Mouse (Mus musculus): ENCODE data around the gene Pdgfb. TPM values are rescaled to one million over a fixed set of nuclear protein-coding genes. Genes with fewer than 3 reads are reported as not detected.

Gene Pdgfb
- polyA plus RNA-seq, 1 experiment from 2014 or later, result 3.3 TPM

DNA sequence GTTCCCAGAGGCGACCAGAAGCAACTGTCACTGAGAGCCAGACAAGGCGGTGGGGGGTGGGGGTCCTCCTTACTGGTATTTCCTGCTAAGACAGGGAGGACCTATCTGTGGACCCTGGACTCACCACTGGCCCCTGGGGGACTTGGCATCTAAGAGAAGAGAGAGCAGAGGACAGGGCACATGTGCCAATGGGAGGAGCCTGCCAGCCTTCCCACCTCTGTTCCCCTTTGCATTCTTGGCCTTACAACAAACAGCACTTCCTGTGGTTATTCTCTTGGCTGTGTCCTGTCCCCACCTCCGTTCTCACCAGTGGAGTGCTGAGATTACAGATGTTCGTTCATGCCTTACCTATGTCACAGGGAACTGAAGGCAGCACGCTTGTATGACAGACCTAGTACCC is 14.1 kb upstream of the Pdgfb start:
- no peak for ATAC-seq (ENCODE audit: low FRiP score, low read depth)
- H3K27me3 ChIP-seq (replicated peaks), result no peaks in the 10 kb centered on the region
- no peak overlapping the region for H3K27ac ChIP-seq
- H3K4me3 ChIP-seq, result no peak overlapping the region
- 75% methylated on average over 5 of the region's 5 CpGs for WGBS
- no peaks in the 10 kb centered on the region for H3K9me3 ChIP-seq
- no peak overlapping the region for H3K9ac ChIP-seq
- no peak overlapping the region for H3K4me2 ChIP-seq (replicated peaks)
- H3K4me1 ChIP-seq, result peaks cover 6% of the 10 kb centered on the region
- no peaks in the 10 kb centered on the region for H3K36me3 ChIP-seq

DNA sequence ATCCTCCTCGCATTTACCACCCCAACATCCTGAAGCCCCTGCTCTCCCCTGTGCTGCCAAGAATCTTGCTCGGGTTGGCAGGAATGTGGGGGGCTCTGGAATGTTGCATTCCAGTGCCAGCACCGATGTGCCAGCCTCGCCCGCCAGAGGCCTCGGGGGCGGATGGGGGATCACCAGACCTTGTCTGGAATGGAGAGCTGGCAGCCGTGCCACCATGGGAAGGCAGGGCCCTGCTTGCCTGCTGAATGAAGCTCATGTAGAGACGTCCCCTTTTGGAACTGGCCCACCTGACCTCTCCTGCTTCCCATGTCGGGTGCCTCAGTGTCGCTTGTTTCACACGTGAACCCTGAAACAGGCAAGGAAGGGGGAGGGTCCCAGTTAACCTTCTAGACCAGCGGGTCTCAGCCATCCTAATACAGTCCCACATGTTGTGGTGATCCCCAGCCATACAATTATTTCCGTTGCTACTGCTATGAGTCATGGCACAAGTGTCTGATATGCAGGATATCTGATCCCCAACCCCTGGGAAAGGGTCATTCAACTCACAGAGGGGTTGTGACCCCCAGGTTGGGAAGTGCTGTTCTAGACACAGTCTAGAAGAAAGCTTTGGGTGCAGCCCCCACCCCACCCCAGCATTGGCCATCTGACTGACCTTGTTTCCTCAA is 12.0 kb upstream of the Pdgfb start:
- H3K27me3 ChIP-seq (replicated peaks), result no peaks in the 10 kb centered on the region
- peaks cover 6% of the 10 kb centered on the region for H3K4me1 ChIP-seq
- no peak overlapping the region for H3K9ac ChIP-seq
- no peak overlapping the region for H3K4me2 ChIP-seq (replicated peaks)
- ATAC-seq (ENCODE audit: low FRiP score, low read depth), result no peak
- no peak overlapping the region for H3K4me3 ChIP-seq
- no peaks in the 10 kb centered on the region for H3K36me3 ChIP-seq
- H3K27ac ChIP-seq, result no peak overlapping the region
- 85% methylated on average over 14 of the region's 14 CpGs for WGBS
- H3K9me3 ChIP-seq, result no peaks in the 10 kb centered on the region

DNA sequence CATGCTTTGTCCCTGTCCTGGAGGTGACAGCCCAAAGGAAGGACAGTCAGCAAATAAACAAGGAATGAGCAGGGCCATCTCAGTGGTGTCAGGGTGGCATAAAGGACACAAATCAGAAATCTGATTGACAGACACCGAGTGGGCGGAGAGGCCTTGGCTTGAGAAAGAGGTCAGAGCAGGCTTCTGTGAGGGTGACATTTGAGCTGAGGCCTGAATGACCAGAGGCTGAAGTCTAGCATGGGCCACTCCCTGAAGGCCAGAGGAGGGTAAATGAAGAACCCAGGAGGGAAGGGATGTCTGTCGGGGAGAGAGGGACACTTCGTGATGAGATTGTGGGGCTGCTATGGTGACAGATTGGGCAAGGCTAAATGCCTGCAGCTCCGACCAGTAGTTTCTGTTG is 11.3 kb upstream of the Pdgfb start:
- 76% methylated on average over 5 of the region's 5 CpGs for WGBS

DNA sequence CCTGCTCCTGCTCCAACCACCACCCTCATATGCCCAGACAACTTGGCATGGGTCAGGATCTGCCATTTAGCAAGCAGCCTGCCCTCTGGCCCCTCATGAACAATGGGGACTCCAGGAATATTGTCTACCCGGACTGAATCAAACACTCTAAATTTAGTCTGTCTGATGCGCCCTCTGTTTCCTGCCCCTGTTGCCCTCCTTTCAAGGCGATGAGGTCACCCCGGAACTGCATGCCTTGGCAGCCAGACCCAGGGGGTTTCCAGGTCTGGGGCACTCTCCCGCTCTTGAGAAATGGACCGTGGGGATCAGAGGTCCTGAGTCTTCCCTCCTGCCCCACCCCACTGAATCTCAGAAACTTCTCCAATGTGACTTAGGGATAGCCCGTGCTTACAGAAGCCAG is 10.8 kb upstream of the Pdgfb start:
- WGBS, result 64% methylated on average over 7 of the region's 7 CpGs
- no peak for ATAC-seq (ENCODE audit: low FRiP score, low read depth)
- Histone ChIP-seq H3K27me3 (replicated peaks) (no peaks in the 10 kb centered on the region), H3K4me1 (peaks cover 6% of the 10 kb centered on the region), H3K4me3 (no peak overlapping the region), H3K9ac (no peak overlapping the region), H3K27ac (no peak overlapping the region), H3K9me3 (no peaks in the 10 kb centered on the region), H3K4me2 (replicated peaks) (no peak overlapping the region), H3K36me3 (no peaks in the 10 kb centered on the region)

More for the DNA sequence above, 11.3 kb upstream of the Pdgfb start:
- Histone ChIP-seq H3K9me3 (no peaks in the 10 kb centered on the region), H3K4me2 (replicated peaks) (no peak overlapping the region), H3K9ac (no peak overlapping the region), H3K27me3 (replicated peaks) (no peaks in the 10 kb centered on the region), H3K27ac (no peak overlapping the region), H3K4me3 (no peak overlapping the region), H3K4me1 (peaks cover 6% of the 10 kb centered on the region), H3K36me3 (no peaks in the 10 kb centered on the region)
- ATAC-seq (ENCODE audit: low FRiP score, low read depth), result no peak

DNA sequence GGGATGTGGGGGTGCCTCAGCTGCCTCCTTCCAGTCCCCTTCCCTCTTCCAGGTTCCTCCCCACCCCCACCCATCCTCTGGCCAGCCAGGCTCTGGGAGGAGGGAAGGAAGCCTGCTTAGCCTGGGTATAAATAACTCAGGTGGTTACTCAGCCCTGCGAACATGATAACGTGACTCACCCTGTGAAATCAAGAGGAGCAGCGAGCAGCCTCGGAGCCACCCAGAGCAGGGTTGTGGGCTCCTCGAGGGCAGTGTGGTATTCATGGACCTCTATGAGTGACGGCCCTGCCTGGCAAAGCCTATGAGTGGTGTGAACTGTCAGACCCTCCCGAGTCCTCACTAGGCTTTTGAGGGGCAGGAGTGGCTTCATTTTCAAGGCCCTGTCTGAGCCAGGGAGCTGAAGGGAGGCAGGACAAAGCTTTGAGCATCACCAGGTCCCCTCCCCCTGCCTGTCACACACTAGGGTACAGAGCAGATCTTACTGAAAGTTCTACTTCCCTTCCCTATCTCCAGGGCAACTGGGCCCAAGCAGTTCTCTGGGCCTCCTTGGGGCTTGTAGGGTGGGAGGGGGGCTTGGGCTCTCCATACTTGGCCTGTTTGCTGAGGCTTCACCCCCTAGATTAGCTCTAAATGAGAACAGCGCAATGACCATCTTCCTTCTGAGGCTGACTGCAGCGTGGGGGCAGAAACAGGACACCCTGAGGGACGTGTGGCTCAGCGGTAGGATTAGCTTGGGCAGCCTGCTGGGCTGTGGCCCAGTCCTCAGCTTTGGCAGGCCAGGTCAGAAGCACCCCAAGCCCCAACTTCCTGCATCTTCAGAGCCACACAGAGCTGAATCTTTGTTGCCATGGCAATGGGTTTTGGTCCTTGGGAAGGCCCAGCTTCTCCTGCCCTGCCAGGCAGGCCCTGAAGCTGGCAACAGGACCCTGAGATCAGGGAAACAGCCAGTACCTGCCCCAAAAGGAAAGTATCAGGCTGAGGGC is 9.8 kb upstream of the Pdgfb start:
- H3K9me3 ChIP-seq, result no peaks in the 10 kb centered on the region
- peaks cover 6% of the 10 kb centered on the region for H3K4me1 ChIP-seq
- H3K27me3 ChIP-seq (replicated peaks), result no peaks in the 10 kb centered on the region
- no peak for ATAC-seq (ENCODE audit: low FRiP score, low read depth)
- H3K27ac ChIP-seq, result no peak overlapping the region
- H3K4me3 ChIP-seq, result no peak overlapping the region
- H3K9ac ChIP-seq, result 0 out of 2 replicates have a peak overlapping the region, but pooled peaks have one; percentile 5
- no peaks in the 10 kb centered on the region for H3K36me3 ChIP-seq
- H3K4me2 ChIP-seq (replicated peaks), result no peak overlapping the region
- WGBS, result 52% methylated on average over 11 of the region's 11 CpGs

DNA sequence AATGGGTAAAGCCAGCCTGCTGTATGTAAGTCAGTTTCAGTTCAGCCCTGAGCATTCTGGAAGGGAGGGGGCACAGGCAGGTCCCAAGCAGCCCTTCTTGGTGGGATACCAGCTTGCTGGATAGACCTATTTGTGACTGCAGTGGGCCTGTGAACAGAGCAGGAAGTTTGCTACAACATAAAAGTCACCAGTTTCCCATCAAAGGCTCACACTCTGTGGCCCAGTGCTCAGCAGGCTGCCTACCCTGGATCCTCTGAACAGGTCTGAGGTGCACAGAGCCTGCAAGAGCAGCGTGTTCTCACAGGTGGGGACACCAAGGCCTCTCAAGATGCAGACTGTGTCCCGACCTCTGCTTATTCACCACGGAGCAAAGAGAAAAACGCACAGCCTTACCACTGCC is 5.7 kb upstream of the Pdgfb start:
- WGBS, result 62% methylated on average over 4 of the region's 4 CpGs
- Histone ChIP-seq H3K4me2 (replicated peaks) (no peak overlapping the region), H3K4me3 (no peak overlapping the region), H3K9me3 (no peaks in the 10 kb centered on the region), H3K9ac (no peak overlapping the region), H3K27me3 (replicated peaks) (peaks cover 15% of the 10 kb centered on the region), H3K36me3 (no peaks in the 10 kb centered on the region), H3K4me1 (peaks cover 6% of the 10 kb centered on the region), H3K27ac (no peak overlapping the region)
- ATAC-seq (ENCODE audit: low FRiP score, low read depth), result no peak

DNA sequence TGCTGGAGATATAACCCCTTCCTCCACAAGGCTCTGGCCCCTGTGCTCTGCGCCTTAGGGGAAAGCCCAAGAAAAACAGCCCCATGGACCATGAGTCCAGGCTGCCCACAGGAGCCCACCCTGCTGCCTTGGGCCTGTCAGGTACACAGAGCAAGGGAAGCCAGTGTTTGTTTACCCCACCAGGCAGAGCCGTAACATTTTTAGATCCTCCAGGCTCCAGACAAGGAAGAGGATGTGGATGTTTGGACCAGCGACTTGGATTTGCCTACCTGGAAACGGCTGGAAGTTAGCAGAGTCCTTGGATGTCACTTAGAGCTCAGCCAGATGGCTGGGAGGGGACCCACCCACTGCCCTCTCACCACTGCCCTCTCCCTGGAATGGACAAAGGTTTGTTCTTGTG is 4.8 kb upstream of the Pdgfb start:
- no peak overlapping the region for H3K9ac ChIP-seq
- 63% methylated on average over 4 of the region's 4 CpGs for WGBS

DNA sequence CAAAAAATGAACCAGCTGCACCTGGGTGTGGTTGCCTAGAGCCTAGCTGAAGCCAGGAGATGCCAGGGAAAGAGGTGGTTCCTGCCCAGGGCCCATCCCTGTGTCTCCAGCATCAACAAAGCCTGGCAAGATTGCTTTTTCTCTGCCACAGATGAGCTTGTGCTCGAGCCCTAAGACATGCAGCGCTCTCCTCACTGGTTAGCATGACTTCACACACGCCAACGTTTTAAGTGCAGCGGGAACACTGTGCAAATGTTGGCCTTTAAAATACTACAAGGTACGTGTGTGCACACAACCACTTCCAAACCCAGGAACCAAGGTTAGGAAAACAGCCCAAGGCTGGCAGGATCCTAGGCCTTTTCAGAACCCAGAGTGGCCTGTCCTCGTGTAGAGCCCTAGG is 4.4 kb upstream of the Pdgfb start:
- Histone ChIP-seq H3K27ac (no peak overlapping the region), H3K36me3 (no peaks in the 10 kb centered on the region)
- 84% methylated on average over 7 of the region's 7 CpGs for WGBS

More for the DNA sequence above, 4.8 kb upstream of the Pdgfb start:
- Histone ChIP-seq H3K27ac (no peak overlapping the region), H3K4me2 (replicated peaks) (no peak overlapping the region), H3K27me3 (replicated peaks) (peaks cover 24% of the 10 kb centered on the region), H3K9me3 (no peaks in the 10 kb centered on the region), H3K4me1 (peaks cover 11% of the 10 kb centered on the region; the same call in 1 of the 2 replicates), H3K4me3 (no peak overlapping the region), H3K36me3 (no peaks in the 10 kb centered on the region)
- no peak for ATAC-seq (ENCODE audit: low FRiP score, low read depth)

DNA sequence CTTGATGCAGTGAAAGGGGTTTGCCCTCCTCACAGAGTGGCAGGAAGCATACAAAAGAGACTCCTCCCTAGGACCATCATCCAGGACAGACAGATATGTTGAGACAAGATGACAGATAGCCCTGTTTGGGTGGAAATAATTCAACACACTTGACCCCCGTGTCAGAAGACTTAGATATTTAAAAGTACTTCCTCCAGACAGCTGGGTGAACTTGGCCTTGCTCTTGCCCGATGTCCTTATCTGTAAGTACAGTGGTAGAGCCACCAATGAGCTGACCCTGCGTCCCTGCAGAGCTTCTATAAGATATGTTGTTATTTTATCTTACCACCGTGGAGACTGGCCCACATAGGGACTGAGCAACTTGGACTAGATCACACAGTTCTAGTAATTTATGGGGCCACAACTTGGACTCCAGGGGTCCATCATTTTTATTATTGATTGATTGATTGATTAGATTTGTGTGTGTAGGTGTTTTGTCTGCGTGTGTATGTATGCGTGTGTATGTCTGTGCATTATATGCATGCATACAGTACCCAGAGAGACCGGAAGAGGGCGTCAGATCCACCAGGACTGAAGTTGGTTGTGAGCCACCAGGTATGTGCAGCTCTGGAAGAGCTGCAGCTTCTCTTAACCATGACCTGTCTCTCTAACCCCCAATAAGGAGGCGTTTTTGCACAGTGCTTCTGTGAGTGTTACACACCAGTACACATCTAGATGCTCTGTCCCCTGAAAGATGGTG is 2.0 kb upstream of the Pdgfb start:
- Histone ChIP-seq H3K4me3 (no peak overlapping the region), H3K9me3 (no peaks in the 10 kb centered on the region), H3K4me1 (peaks cover 34% of the 10 kb centered on the region), H3K9ac (no peak overlapping the region), H3K27me3 (replicated peaks) (peaks cover 52% of the 10 kb centered on the region), H3K27ac (no peak overlapping the region), H3K4me2 (replicated peaks) (no peak overlapping the region), H3K36me3 (no peaks in the 10 kb centered on the region)
- 88% methylated on average over 9 of the region's 9 CpGs for WGBS
- ATAC-seq (ENCODE audit: low FRiP score, low read depth), result no peak

More for the DNA sequence above, 4.4 kb upstream of the Pdgfb start:
- Histone ChIP-seq H3K4me3 (no peak overlapping the region), H3K9ac (no peak overlapping the region), H3K4me1 (peaks cover 11% of the 10 kb centered on the region; the same call in 1 of the 2 replicates), H3K9me3 (no peaks in the 10 kb centered on the region), H3K4me2 (replicated peaks) (no peak overlapping the region), H3K27me3 (replicated peaks) (peaks cover 28% of the 10 kb centered on the region)
- ATAC-seq (ENCODE audit: low FRiP score, low read depth), result no peak

DNA sequence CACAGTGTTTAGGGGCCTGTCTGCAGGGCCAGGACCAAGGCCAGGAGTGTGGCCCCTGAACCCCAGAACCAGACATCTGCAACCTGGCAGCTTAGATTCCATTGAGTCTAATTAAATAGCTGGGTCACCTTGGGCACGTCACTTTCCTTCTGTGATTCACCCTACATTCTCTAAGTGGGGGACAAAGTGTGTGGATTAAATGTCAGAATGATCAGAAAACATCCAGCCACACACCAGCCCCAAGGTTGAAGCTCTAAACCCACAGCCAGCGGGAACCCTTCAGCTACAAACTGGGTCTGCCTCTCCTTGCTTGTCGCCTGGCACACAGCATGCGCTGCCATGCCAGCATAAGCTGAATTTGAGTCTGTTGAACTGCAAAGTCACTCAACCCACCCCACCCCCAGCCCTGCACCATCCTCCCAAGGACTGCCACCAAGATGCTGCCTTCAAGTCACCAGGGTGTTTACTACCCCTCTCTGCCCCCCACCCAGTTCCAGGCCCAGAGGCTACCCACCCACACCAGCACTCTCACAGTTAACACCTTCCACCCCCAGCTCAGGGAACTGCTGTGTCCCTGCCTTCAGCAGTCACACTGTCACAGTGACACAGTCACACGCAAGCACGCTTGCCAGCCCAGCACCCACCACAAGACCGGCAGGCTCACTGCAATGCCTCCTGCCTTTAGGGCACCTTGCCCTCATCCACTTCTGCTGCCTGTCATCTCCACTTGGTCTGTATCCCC is 605 bp upstream of the Pdgfb start:
- Histone ChIP-seq H3K4me1 (peaks cover 35% of the 10 kb centered on the region), H3K36me3 (no peaks in the 10 kb centered on the region), H3K4me2 (replicated peaks) (no peak overlapping the region), H3K4me3 (no peak overlapping the region), H3K27ac (no peak overlapping the region), H3K27me3 (replicated peaks) (peaks cover 65% of the 10 kb centered on the region), H3K9me3 (no peaks in the 10 kb centered on the region), H3K9ac (no peak overlapping the region)
- 61% methylated on average over 7 of the region's 7 CpGs for WGBS
- no peak for ATAC-seq (ENCODE audit: low FRiP score, low read depth)

DNA sequence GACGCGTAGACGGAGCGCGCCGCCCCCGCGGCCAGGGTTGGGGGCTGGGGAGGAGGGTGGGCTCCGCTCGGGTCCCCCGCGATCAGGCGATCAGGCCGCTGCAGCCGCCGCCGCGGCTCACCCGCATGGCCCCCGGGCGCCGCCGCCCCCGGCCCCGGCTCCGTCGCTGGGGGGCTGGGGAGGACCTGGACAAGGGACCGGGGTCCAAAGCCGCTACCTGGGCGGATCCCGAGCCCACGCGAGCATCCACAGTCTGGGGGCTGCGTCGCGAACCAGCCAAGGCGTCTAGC is 801 bp downstream of the Pdgfb start:
- no peak for ATAC-seq (ENCODE audit: low FRiP score, low read depth)
- no peak overlapping the region for H3K27ac ChIP-seq
- 0% methylated on average over 27 of the region's 37 CpGs for WGBS
- H3K9ac ChIP-seq, result peak overlapping the region; percentile 69
- H3K36me3 ChIP-seq, result no peaks in the 10 kb centered on the region
- no peaks in the 10 kb centered on the region for H3K9me3 ChIP-seq
- peaks cover 35% of the 10 kb centered on the region for H3K4me1 ChIP-seq
- peaks cover 72% of the 10 kb centered on the region for H3K27me3 ChIP-seq (replicated peaks)
- H3K4me2 ChIP-seq (replicated peaks), result peak overlapping the region; percentile 99
- H3K4me3 ChIP-seq, result peak overlapping the region; percentile 55
